Mouse (Mus musculus): Measurements from ENCODE around the gene Slc35e1.

The Slc35e1 gene

GRCm38 (mm10) chr8:72491680-72492621, at the start of gene Slc35e1:
Slc35e1 (minus strand) TSS chr8:72492614.
- DNase-seq, result peak; percentile 19 to 31

GRCm38 (mm10) chr8:72539234-72539633, 46.8 kb upstream of the Slc35e1 start:
- no peak for DNase-seq

GRCm38 (mm10) chr8:72534888-72535287, 42.5 kb upstream of the Slc35e1 start:
- no peak for DNase-seq

- DNase-seq, result no peak
Measured at GRCm38 (mm10) chr8:72532103-72532502, 39.7 kb upstream of the Slc35e1 start.

- DNase-seq, result no peak
Measured at GRCm38 (mm10) chr8:72521888-72522287, 29.5 kb upstream of the Slc35e1 start.

GRCm38 (mm10) chr8:72517421-72517988, 25.1 kb upstream of the Slc35e1 start:
- no peak for DNase-seq

GRCm38 (mm10) chr8:72513158-72513557, 20.7 kb upstream of the Slc35e1 start:
- DNase-seq, result no peak

GRCm38 (mm10) chr8:72512648-72513047, 20.2 kb upstream of the Slc35e1 start:
- DNase-seq, result no peak

- DNase-seq, result no peak
Measured at GRCm38 (mm10) chr8:72507505-72507904, 15.1 kb upstream of the Slc35e1 start.

GRCm38 (mm10) chr8:72504637-72505314, 12.4 kb upstream of the Slc35e1 start:
- no peak for DNase-seq

- no peak for DNase-seq
Measured at GRCm38 (mm10) chr8:72504137-72504536, 11.7 kb upstream of the Slc35e1 start.

GRCm38 (mm10) chr8:72500521-72500931, 8.1 kb upstream of the Slc35e1 start:
- no peak for DNase-seq

- DNase-seq, result no peak
Measured at GRCm38 (mm10) chr8:72499521-72500284, 7.3 kb upstream of the Slc35e1 start.

GRCm38 (mm10) chr8:72498527-72498926, 6.1 kb upstream of the Slc35e1 start:
- no peak for DNase-seq

- DNase-seq, result no peak
Measured at GRCm38 (mm10) chr8:72497911-72498310, 5.5 kb upstream of the Slc35e1 start.

GRCm38 (mm10) chr8:72496217-72496616, 3.8 kb upstream of the Slc35e1 start:
- no peak for DNase-seq

- no peak for DNase-seq
Measured at GRCm38 (mm10) chr8:72495411-72496111, 3.1 kb upstream of the Slc35e1 start.

GRCm38 (mm10) chr8:72493381-72493780, 967 bp upstream of the Slc35e1 start:
- DNase-seq, result no peak

GRCm38 (mm10) chr8:72492622-72493081, 238 bp upstream of the Slc35e1 start:
- DNase-seq, result peak; percentile 99

- DNase-seq, result no peak
Measured at GRCm38 (mm10) chr8:72491017-72491416, 1.4 kb downstream of the Slc35e1 start.

- no peak for DNase-seq
Measured at GRCm38 (mm10) chr8:72487014-72487413, 5.4 kb downstream of the Slc35e1 start.
